Mouse (Mus musculus) C2C12 (cell line): ENCODE data around the gene Snx27. TPM values are rescaled to one million over a fixed set of nuclear protein-coding genes. Genes with fewer than 3 reads are reported as not detected.

Experiments
- H3K27me3 ChIP-seq: one replicate; pipeline ENCODE4 v1.6.1; 2011; ENCODE audit not compliant: control insufficient read depth, insufficient read depth, insufficient read length
- H3K36me3 ChIP-seq: one replicate; pipeline ENCODE4 v1.6.1; 2011; ENCODE audit not compliant: control insufficient read depth, insufficient read depth
- H3K4me3 ChIP-seq: one replicate; pipeline ENCODE4 v1.5.1; 2011; ENCODE audit warnings: mild to moderate bottlenecking, control low read depth; ENCODE audit not compliant: poor library complexity, insufficient read depth, severe bottlenecking
- H3K79me2 ChIP-seq: one replicate; pipeline ENCODE4 v1.6.1; 2011; ENCODE audit not compliant: control insufficient read depth, insufficient read depth
- H3K79me3 ChIP-seq: one replicate; pipeline ENCODE4 v1.6.1; 2011; ENCODE audit warnings: low read depth, control low read depth
- H3ac ChIP-seq: one replicate; pipeline ENCODE3; 2011; ENCODE audit warnings: low read depth; ENCODE audit not compliant: control insufficient read depth, insufficient read length
- CEBPB ChIP-seq: IDR thresholded peaks from one replicate; pipeline ENCODE4 v1.6.1; 2011; ENCODE audit warnings: low read depth, mild to moderate bottlenecking, control low read depth, moderate library complexity
- CTCF ChIP-seq: IDR thresholded peaks from one replicate; pipeline ENCODE4 v1.5.1; 2011; ENCODE audit not compliant: control insufficient read depth, insufficient read depth, insufficient read length
- FOSL1 ChIP-seq: IDR thresholded peaks from one replicate; pipeline ENCODE4 v1.8.0; 2011; ENCODE audit warnings: mild to moderate bottlenecking, low read length; ENCODE audit not compliant: poor library complexity, insufficient read depth, severe bottlenecking
- MAX ChIP-seq: IDR thresholded peaks from one replicate; pipeline ENCODE4 v1.6.1; 2011; ENCODE audit warnings: mild to moderate bottlenecking, control low read depth
- MYOD1 ChIP-seq: IDR thresholded peaks from one replicate; pipeline ENCODE4 v1.6.1; 2011; ENCODE audit warnings: low read depth; ENCODE audit not compliant: control insufficient read depth, insufficient read length
- MYOG ChIP-seq: IDR thresholded peaks from one replicate; pipeline ENCODE4 v1.6.1; 2011; ENCODE audit not compliant: control insufficient read depth, insufficient read length; ENCODE audit errors: extremely low read depth
- USF1 ChIP-seq: IDR thresholded peaks from one replicate; pipeline ENCODE4 v1.6.1; 2011; ENCODE audit warnings: low read depth, mild to moderate bottlenecking, control low read depth, moderate library complexity
- polyA plus RNA-seq: library from polyadenylated mRNA; unstranded; fragments of >200 nt; fragmentation: generic; extraction: Trizol; gene quantifications from one replicate; pipeline ENCODE4 v1.2.1, GENCODE M21; 2012; ENCODE audit warnings: missing spikeins

Snx27 gene
- polyA plus RNA-seq, 1 experiment, result 14.9 TPM

- no peaks in the 10 kb centered on the region for H3K79me3 ChIP-seq
- H3K36me3 ChIP-seq, result no peaks in the 10 kb centered on the region
- H3K27me3 ChIP-seq, result no peaks in the 10 kb centered on the region
- no peaks in the 10 kb centered on the region for H3K79me2 ChIP-seq
- no peak for TF ChIP-seq MYOD1
- no peak for TF ChIP-seq CTCF
- no peak for TF ChIP-seq USF1
- no peak for TF ChIP-seq MYOG
- TF ChIP-seq FOSL1, result no peak
- TF ChIP-seq MAX, result no peak
- no peak for TF ChIP-seq CEBPB
- no peak overlapping the region for H3ac ChIP-seq
- no peak overlapping the region for H3K4me3 ChIP-seq
Measured at GRCm38 (mm10) chr3:94485922-94486321, 96.6 kb downstream of the Snx27 start.

- no peaks in the 10 kb centered on the region for H3K79me2 ChIP-seq
- H3K79me3 ChIP-seq, result no peaks in the 10 kb centered on the region
- no peaks in the 10 kb centered on the region for H3K27me3 ChIP-seq
- H3ac ChIP-seq, result no peak overlapping the region
- TF ChIP-seq MYOG, result no peak
- no peak for TF ChIP-seq USF1
- TF ChIP-seq FOSL1, result no peak
- TF ChIP-seq MYOD1, result no peak
- no peak for TF ChIP-seq MAX
- TF ChIP-seq CTCF, result no peak
- TF ChIP-seq CEBPB, result no peak
- no peak overlapping the region for H3K4me3 ChIP-seq
- no peaks in the 10 kb centered on the region for H3K36me3 ChIP-seq
Measured at GRCm38 (mm10) chr3:94483790-94484439, 98.6 kb downstream of the Snx27 start.

- Histone ChIP-seq H3K27me3 (no peaks in the 10 kb centered on the region), H3ac (no peak overlapping the region), H3K79me2 (no peaks in the 10 kb centered on the region), H3K36me3 (no peaks in the 10 kb centered on the region), H3K4me3 (no peak overlapping the region), H3K79me3 (no peaks in the 10 kb centered on the region)
- TF ChIP-seq MYOG (no peak), MAX (no peak), FOSL1 (no peak), CTCF (no peak), MYOD1 (no peak), CEBPB (no peak), USF1 (no peak)
Measured at GRCm38 (mm10) chr3:94482764-94483385, 99.6 kb downstream of the Snx27 start.

- Histone ChIP-seq H3K79me2 (no peaks in the 10 kb centered on the region), H3K4me3 (no peak overlapping the region), H3ac (no peak overlapping the region), H3K36me3 (no peaks in the 10 kb centered on the region), H3K79me3 (no peaks in the 10 kb centered on the region), H3K27me3 (no peaks in the 10 kb centered on the region)
- TF ChIP-seq MYOG, result no peak
- TF ChIP-seq CEBPB, result no peak
- TF ChIP-seq USF1, result no peak
- no peak for TF ChIP-seq MYOD1
- no peak for TF ChIP-seq MAX
- no peak for TF ChIP-seq FOSL1
- no peak for TF ChIP-seq CTCF
Measured at GRCm38 (mm10) chr3:94481429-94481828, 101.1 kb downstream of the Snx27 start.

- Histone ChIP-seq H3K4me3 (no peak within 1 kb of the TSS), H3K27me3 (no peaks in the 10 kb centered on the region), H3K79me3 (no peaks in the 10 kb centered on the region), H3K36me3 (no peaks in the 10 kb centered on the region), H3K79me2 (no peaks in the 10 kb centered on the region), H3ac (no peak within 1 kb of the TSS)
- TF ChIP-seq MYOG (no peak), MAX (no peak), CTCF (no peak), MYOD1 (no peak), CEBPB (no peak), USF1 (no peak), FOSL1 (no peak)
Measured at GRCm38 (mm10) chr3:94480291-94480884, 102.1 kb downstream of the Snx27 start, which contains the start of gene Riiad1. Gene Riiad1, minus strand, starts transcription at chr3:94480341.

- no peaks in the 10 kb centered on the region for H3K79me2 ChIP-seq
- no peaks in the 10 kb centered on the region for H3K79me3 ChIP-seq
- no peak overlapping the region for H3ac ChIP-seq
- H3K27me3 ChIP-seq, result no peaks in the 10 kb centered on the region
- H3K4me3 ChIP-seq, result no peak overlapping the region
- no peaks in the 10 kb centered on the region for H3K36me3 ChIP-seq
- TF ChIP-seq USF1 (no peak), MAX (no peak), CEBPB (no peak), CTCF (no peak), FOSL1 (no peak), MYOG (no peak), MYOD1 (no peak)
Measured at GRCm38 (mm10) chr3:94479564-94479963, 103.0 kb downstream of the Snx27 start.
